Mouse (Mus musculus) v-Abl transformed pro-B cells (cell line): ENCODE data around the gene Cldn18.

Source experiments
- in situ Hi-C, 2 experiments: fragments of 400-800 bp; cut with MboI; formaldehyde crosslinking; loops; one replicate each; pipeline ENCODE4 v1.15.1; 2025; ENCODE audit not compliant: unreplicated experiment in 2 of 2

The Cldn18 gene

GRCm38 (mm10) chr9:99717134-99717533 is at the start of gene Cldn18:
Gene Cldn18 (minus strand): TSS chr9:99717267.
- in situ Hi-C loops = no loop called here

GRCm38 (mm10) chr9:99763530-99763929 is 46.5 kb upstream of the Cldn18 start:
- in situ Hi-C loops = no loop called here

GRCm38 (mm10) chr9:99750272-99750671 is 33.2 kb upstream of the Cldn18 start:
- in situ Hi-C loops = no loop called here

GRCm38 (mm10) chr9:99748279-99748678 is 31.2 kb upstream of the Cldn18 start:
- in situ Hi-C loops = no loop called here

- in situ Hi-C loops = no loop called here
These were observed 30.7 kb upstream of the Cldn18 start for GRCm38 (mm10) chr9:99747731-99748130.

GRCm38 (mm10) chr9:99744548-99744947 is 27.5 kb upstream of the Cldn18 start:
- in situ Hi-C loops = no loop called here

- in situ Hi-C loops = no loop called here
These were observed 13.0 kb upstream of the Cldn18 start for GRCm38 (mm10) chr9:99729943-99730646.

GRCm38 (mm10) chr9:99727819-99728218 is 10.8 kb upstream of the Cldn18 start:
- in situ Hi-C loops = no loop called here

DNA sequence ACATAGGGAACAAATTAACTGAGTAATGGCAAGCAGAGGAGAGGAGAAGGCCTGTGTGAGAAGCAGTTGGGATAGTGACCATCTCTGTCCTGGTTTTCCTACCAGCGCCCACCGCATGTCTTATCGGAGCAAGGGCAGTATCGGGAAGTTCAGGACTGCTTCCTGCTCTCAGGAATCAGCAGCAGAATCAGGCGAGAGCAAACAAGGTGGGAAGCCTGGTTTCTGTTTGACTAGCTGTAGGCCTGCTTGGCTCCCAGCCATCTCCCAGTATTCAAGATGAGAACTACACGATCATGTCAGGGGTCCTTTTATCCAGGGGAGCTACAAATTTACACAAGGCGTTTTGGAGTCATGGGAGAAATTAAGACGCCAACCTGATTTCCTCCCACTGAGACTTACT is 8.2 kb upstream of the Cldn18 start:
- in situ Hi-C loops = no loop called here

- in situ Hi-C loops = no loop called here
These were observed 2.9 kb upstream of the Cldn18 start for GRCm38 (mm10) chr9:99720011-99720410.

- in situ Hi-C loops = no loop called here
These were observed 6.8 kb downstream of the Cldn18 start for GRCm38 (mm10) chr9:99710297-99710696.

- in situ Hi-C loops = no loop called here
These were observed 7.3 kb downstream of the Cldn18 start for GRCm38 (mm10) chr9:99709588-99710248.

DNA sequence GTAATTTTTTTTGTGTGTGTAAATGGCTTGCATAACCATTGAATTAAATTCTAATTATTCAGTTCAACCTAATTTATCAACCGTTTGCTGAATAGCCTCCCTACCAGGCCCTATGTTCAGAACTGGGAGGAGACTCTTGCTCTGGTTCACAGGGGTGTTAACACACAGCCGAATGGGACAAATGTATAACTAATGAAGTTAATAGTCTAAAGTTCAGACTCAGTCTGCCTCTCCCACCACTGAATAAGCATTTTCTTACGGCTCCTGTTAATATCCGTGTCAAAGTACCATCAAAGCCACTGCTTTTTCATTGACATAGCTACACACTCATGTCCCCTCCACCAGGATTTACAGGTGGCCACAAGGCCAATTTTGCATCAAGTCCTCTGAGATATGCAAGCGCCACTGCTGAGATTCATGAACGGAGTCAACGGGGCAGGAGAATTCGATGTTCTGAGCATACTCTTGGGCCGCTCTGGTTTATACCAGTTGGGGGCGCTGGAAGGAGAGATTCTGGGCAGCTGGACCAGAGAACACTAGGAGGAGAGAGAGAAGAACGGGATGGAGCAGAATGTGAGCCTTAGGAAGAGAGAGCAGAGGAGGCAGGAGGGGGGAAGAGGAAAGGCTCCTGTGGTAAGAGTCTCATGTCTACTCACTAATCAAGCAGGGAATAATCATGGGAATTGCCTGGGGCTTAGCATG is 9.5 kb downstream of the Cldn18 start:
- in situ Hi-C loops = no loop called here

DNA sequence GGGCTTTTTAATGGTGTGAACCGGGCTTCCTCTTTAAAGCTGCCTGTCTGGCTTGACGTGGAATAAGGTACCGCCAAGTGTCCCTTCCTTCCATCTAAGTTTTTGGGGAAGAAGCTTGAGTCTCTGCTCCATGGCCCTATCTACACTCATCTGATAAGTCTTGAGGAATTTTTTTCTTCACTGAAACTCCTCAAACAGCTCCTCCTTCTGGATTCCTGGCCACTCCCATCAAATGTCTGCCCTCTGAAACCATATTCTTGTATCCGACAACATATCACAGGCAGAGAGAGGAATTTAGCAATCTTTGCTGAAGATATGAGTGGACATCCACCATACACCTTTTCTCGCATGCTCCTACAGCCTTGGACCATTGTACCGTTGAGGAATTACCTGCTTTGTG is 10.8 kb downstream of the Cldn18 start:
- in situ Hi-C loops = no loop called here

- in situ Hi-C loops = no loop called here
These were observed 13.4 kb downstream of the Cldn18 start for GRCm38 (mm10) chr9:99703711-99704110.

- in situ Hi-C loops = no loop called here
These were observed 14.9 kb downstream of the Cldn18 start for GRCm38 (mm10) chr9:99702215-99702614.

- in situ Hi-C loops = no loop called here
These were observed 15.9 kb downstream of the Cldn18 start for GRCm38 (mm10) chr9:99701187-99701586.

GRCm38 (mm10) chr9:99699752-99700389 is 17.2 kb downstream of the Cldn18 start:
- in situ Hi-C loops = no loop called here

GRCm38 (mm10) chr9:99694961-99695360 is 22.1 kb downstream of the Cldn18 start:
- in situ Hi-C loops = no loop called here

- in situ Hi-C loops = no loop called here
These were observed 26.7 kb downstream of the Cldn18 start for GRCm38 (mm10) chr9:99690386-99690785.

DNA sequence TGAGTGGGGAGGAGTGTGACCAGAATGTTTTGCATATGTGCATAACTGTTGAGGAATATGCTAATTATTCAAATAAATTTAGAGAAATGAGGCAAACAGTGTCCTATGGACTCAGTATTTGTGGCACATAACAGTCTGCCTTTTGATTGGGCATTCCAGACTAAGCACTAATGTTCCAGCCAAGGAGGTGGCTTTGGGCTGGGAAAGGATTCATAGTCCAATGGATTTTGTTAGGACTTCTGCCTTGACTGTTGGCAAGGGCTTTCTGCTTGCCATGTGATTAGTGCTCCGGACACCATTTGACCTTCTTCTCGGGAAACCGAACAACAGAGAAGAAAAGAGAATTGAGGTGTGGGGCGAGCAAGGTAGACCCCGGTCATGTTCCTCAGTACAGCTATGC is 27.3 kb downstream of the Cldn18 start:
- in situ Hi-C loops = no loop called here
